Mouse (Mus musculus): ENCODE results near the gene Gm21988.

- TF ChIP-seq POLR2A (IDR thresholded peaks at IDR 0.05; ENCODE audit: low read depth, low read length) (no peak), CTCF (conservative IDR thresholded peaks at IDR 0.05; ENCODE audit: insufficient read depth, insufficient read length, low read depth, low read length) (no peak)
These were observed 46.1 kb upstream of the Gm21988 start for GRCm38 (mm10) chr11:70285686-70286085.

Data from kidney, adult 2 months (tissue).